Mouse (Mus musculus): ENCODE measurements around the gene Foxj3.
"Not testable (repeated sequence)": the region's sequence is repeated elsewhere in the genome, so short reads cannot be mapped to it uniquely, and the experiment has no call there.

The Foxj3 gene

GRCm38 (mm10) chr4:119536615-119537014 lies at the start of gene Foxj3:
Gene Foxj3, plus strand, starts transcription at chr4:119537004.
- not testable (repeated sequence) for DNase-seq (ENCODE audit: low spot score in 2 of 2)

- no peak for DNase-seq (ENCODE audit: low spot score in 2 of 2)
These were observed 47.1 kb upstream of the Foxj3 start for GRCm38 (mm10) chr4:119489666-119490065.

- DNase-seq (ENCODE audit: low spot score in 2 of 2): no peak
These were observed 46.0 kb upstream of the Foxj3 start for GRCm38 (mm10) chr4:119490806-119491205.

GRCm38 (mm10) chr4:119492291-119492932 lies 44.4 kb upstream of the Foxj3 start, which contains the start of gene Rimkla:
Gene Rimkla, minus strand, starts transcription at chr4:119492628.
- peak; percentile 17 to 40 for DNase-seq (ENCODE audit: low spot score in 2 of 2)

- no peak for DNase-seq (ENCODE audit: low spot score in 2 of 2)
These were observed 43.9 kb upstream of the Foxj3 start for GRCm38 (mm10) chr4:119492933-119493327.

GRCm38 (mm10) chr4:119498319-119498848 lies 38.4 kb upstream of the Foxj3 start:
- DNase-seq (ENCODE audit: low spot score in 2 of 2): no peak

- DNase-seq (ENCODE audit: low spot score in 2 of 2): no peak
These were observed 25.2 kb upstream of the Foxj3 start for GRCm38 (mm10) chr4:119511591-119511990.

- no peak for DNase-seq (ENCODE audit: low spot score in 2 of 2)
These were observed 24.1 kb upstream of the Foxj3 start for GRCm38 (mm10) chr4:119512731-119513141.

- DNase-seq (ENCODE audit: low spot score in 2 of 2): no peak
These were observed 13.2 kb upstream of the Foxj3 start for GRCm38 (mm10) chr4:119523575-119523974.

GRCm38 (mm10) chr4:119524010-119524409 lies 12.8 kb upstream of the Foxj3 start:
- DNase-seq (ENCODE audit: low spot score in 2 of 2): no peak

GRCm38 (mm10) chr4:119524466-119524865 lies 12.3 kb upstream of the Foxj3 start:
- DNase-seq (ENCODE audit: low spot score in 2 of 2): no peak

- DNase-seq (ENCODE audit: low spot score in 2 of 2): no peak
These were observed 10.4 kb upstream of the Foxj3 start for GRCm38 (mm10) chr4:119526329-119526845.

- DNase-seq (ENCODE audit: low spot score in 2 of 2): no peak
These were observed 5.0 kb upstream of the Foxj3 start for GRCm38 (mm10) chr4:119531813-119532212.

GRCm38 (mm10) chr4:119535103-119535502 lies 1.7 kb upstream of the Foxj3 start:
- DNase-seq (ENCODE audit: low spot score in 2 of 2): no peak

- DNase-seq (ENCODE audit: low spot score in 2 of 2): no peak
These were observed 632 bp downstream of the Foxj3 start for GRCm38 (mm10) chr4:119537436-119537835.

GRCm38 (mm10) chr4:119539031-119539824 lies 2.4 kb downstream of the Foxj3 start, which contains the start of gene Frg2f1:
Gene Frg2f1, minus strand, starts transcription at chr4:119539529.
- DNase-seq (ENCODE audit: low spot score in 2 of 2): peak; percentile 88 to 91

GRCm38 (mm10) chr4:119539836-119540532 lies 3.2 kb downstream of the Foxj3 start:
- peak in 1 of 2 experiments; percentile 32 for DNase-seq (ENCODE audit: low spot score in 2 of 2)

- DNase-seq (ENCODE audit: low spot score in 2 of 2): no peak
These were observed 3.7 kb downstream of the Foxj3 start for GRCm38 (mm10) chr4:119540533-119540890.

GRCm38 (mm10) chr4:119550864-119551263 lies 14.1 kb downstream of the Foxj3 start:
- no peak for DNase-seq (ENCODE audit: low spot score in 2 of 2)

- no peak for DNase-seq (ENCODE audit: low spot score in 2 of 2)
These were observed 18.7 kb downstream of the Foxj3 start for GRCm38 (mm10) chr4:119555466-119555865.

GRCm38 (mm10) chr4:119563136-119563535 lies 26.3 kb downstream of the Foxj3 start:
- DNase-seq (ENCODE audit: low spot score in 2 of 2): no peak

GRCm38 (mm10) chr4:119566322-119566835 lies 29.6 kb downstream of the Foxj3 start:
- no peak for DNase-seq (ENCODE audit: low spot score in 2 of 2)
